Mouse (Mus musculus) olfactory bulb, adult 2 months (tissue): ENCODE results near the gene Cars2.

Experiments used
- CTCF ChIP-seq: fragments of 200-500 bp; IDR thresholded peaks from 2 replicates; pipeline ENCODE4 v1.5.1; 2012; ENCODE audit warnings: low read depth, mild to moderate bottlenecking, low read length, moderate library complexity; ENCODE audit not compliant: insufficient read depth
- POLR2A ChIP-seq: fragments of 200-500 bp; IDR thresholded peaks from 2 replicates; pipeline ENCODE4 v1.6.1; 2012; ENCODE audit warnings: mild to moderate bottlenecking, low read depth, low read length, moderate library complexity; ENCODE audit not compliant: insufficient read depth

- TF ChIP-seq POLR2A = no peak
- TF ChIP-seq CTCF = no peak
These were observed 73.4 kb downstream of the Cars2 start for GRCm38 (mm10) chr8:11477178-11477553.
